In genomic region chr8:121419551-121419950, GRCm38 (mm10) we compare ENCODE assay signal across 17 mouse cellular contexts.
DNase-seq lines count a peak whose midpoint lies in the region.
"Had no signal": no experiment of that assay in that cellular context is flagged by ENCODE, and none has a peak within 500 bp of the region (broad histone marks: within the 10 kb centered on the region; RNA-seq: fewer than 3 reads in every experiment).

No protein-coding gene starts in this region.

- WGBS in embryonic facial prominence, embryonic 10.5 days: 91% methylated on average over 2 of the region's 2 CpGs
- WGBS in limb, embryonic 10.5 days: 94% methylated on average over 2 of the region's 2 CpGs

- no peaks in the 10 kb centered on the region for H3K36me3 ChIP-seq in embryonic facial prominence, embryonic 10.5 days (replicated peaks)
- no peaks in the 10 kb centered on the region for H3K36me3 ChIP-seq in limb, embryonic 10.5 days
- H3K36me3 ChIP-seq: embryonic facial prominence, embryonic 13.5 days; embryonic facial prominence, embryonic 15.5 days; forebrain, embryonic 10.5 days; forebrain, embryonic 12.5 days had no signal

- H3K27me3 ChIP-seq in embryonic facial prominence, embryonic 10.5 days (replicated peaks; ENCODE audit: low read depth, poor library complexity, severe bottlenecking): no peaks in the 10 kb centered on the region
- no peaks in the 10 kb centered on the region for H3K27me3 ChIP-seq in limb, embryonic 10.5 days (ENCODE audit: low read depth, poor library complexity, severe bottlenecking)
- H3K27me3 ChIP-seq: embryonic facial prominence, embryonic 13.5 days; embryonic facial prominence, embryonic 15.5 days; forebrain, embryonic 12.5 days had no signal

- no peak overlapping the region for H3K4me3 ChIP-seq in embryonic facial prominence, embryonic 10.5 days
- H3K4me3 ChIP-seq in limb, embryonic 10.5 days: no peak overlapping the region
- H3K4me3 ChIP-seq: embryonic facial prominence, embryonic 13.5 days; embryonic facial prominence, embryonic 15.5 days; erythroblast, embryonic 14.5 days; forebrain, embryonic 10.5 days; forebrain, embryonic 12.5 days had no signal

- peaks cover 32% of the 10 kb centered on the region for H3K4me1 ChIP-seq in embryonic facial prominence, embryonic 10.5 days
- peaks cover 15% of the 10 kb centered on the region for H3K4me1 ChIP-seq in limb, embryonic 10.5 days
- H3K4me1 ChIP-seq: forebrain, embryonic 12.5 days had no signal

- peak; percentile 36 for DNase-seq in adrenal gland, postnatal 14 days
- no peak for DNase-seq in adrenal gland, adult 18-20 months (ENCODE audit: low spot score in 2 of 2)
- peak; percentile 82 for DNase-seq in heart, adult 11 months
- no peak for DNase-seq in heart, adult 8-10 months (ENCODE audit: low spot score)
- no peak for DNase-seq in embryonic facial prominence, embryonic 10.5 days (ENCODE audit: low spot score)
- DNase-seq in limb, embryonic 10.5 days (ENCODE audit: low spot score): no peak
- no peak for DNase-seq in T-cell, adult 2 months (ENCODE audit: low spot score)
- DNase-seq: cerebellum, adult 11-12 months; cerebellum, adult 2 months; cerebellum, adult 9-10 months; cerebellum, postnatal 10 days; cerebellum, postnatal 25 days had no signal

- peaks cover 6% of the 10 kb centered on the region; the same call in 1 of the 2 replicates for H3K9me3 ChIP-seq in embryonic facial prominence, embryonic 10.5 days
- H3K9me3 ChIP-seq in limb, embryonic 10.5 days (replicated peaks): no peaks in the 10 kb centered on the region
- H3K9me3 ChIP-seq: embryonic facial prominence, embryonic 15.5 days; forebrain, embryonic 12.5 days had no signal

- H3K27ac ChIP-seq in embryonic facial prominence, embryonic 10.5 days (replicated peaks): peak overlapping the region; percentile 15; the same call in 1 of the 2 replicates
- peak overlapping the region; percentile 59; the same call in 1 of the 2 replicates for H3K27ac ChIP-seq in limb, embryonic 10.5 days
- H3K27ac ChIP-seq: embryonic facial prominence, embryonic 13.5 days; embryonic facial prominence, embryonic 15.5 days; forebrain, embryonic 10.5 days; forebrain, embryonic 12.5 days had no signal

Comparison
In these comparisons a context has a peak if more than half of its experiments do, and no peak if none do; other contexts are left out.
1. DNase-seq: peak in adrenal gland, postnatal 14 days (single experiment) and heart, adult 11 months (single experiment); none in adrenal gland, adult 18-20 months (0 of 2), heart, adult 8-10 months (single experiment), embryonic facial prominence, embryonic 10.5 days (single experiment), limb, embryonic 10.5 days (single experiment) and T-cell, adult 2 months (single experiment).